Mouse (Mus musculus): ENCODE data around the gene Cacna1e.

GRCm38 (mm10) chr1:154661977-154662376, 222.3 kb downstream of the Cacna1e start:
- no peak for TF ChIP-seq POLR2A (IDR thresholded peaks at IDR 0.05; ENCODE audit: low read depth, low read length)
- TF ChIP-seq CTCF (conservative IDR thresholded peaks at IDR 0.05; ENCODE audit: insufficient read depth, insufficient read length, low read depth, low read length) = no peak
